Mouse (Mus musculus) liver, embryonic 12.5 days (tissue): ENCODE data around the gene Ceacam20. TPM values are rescaled to one million over a fixed set of nuclear protein-coding genes. Genes with fewer than 3 reads are reported as not detected.
"Not testable (repeated sequence)": the region's sequence is repeated elsewhere in the genome, so short reads cannot be mapped to it uniquely, and the experiment has no call there.

ENCODE experiments used
- ATAC-seq: fragments of 200-750 bp; cut with Nextera tagmentation; 2 replicates; pipeline ENCODE4 v1.8.0; 2017; ENCODE audit warnings: moderate number of reproducible peaks, mild to moderate bottlenecking, moderate library complexity
- H3K27ac ChIP-seq: fragments of 300-500 bp; sonication (generic); 2 replicates; pipeline ENCODE4 v1.5.1; 2016; ENCODE audit warnings: mild to moderate bottlenecking
- H3K27me3 ChIP-seq: fragments of 300-500 bp; sonication (generic); replicated peaks from 2 replicates; pipeline ENCODE4 v1.6.1; 2016; ENCODE audit warnings: mild to moderate bottlenecking, moderate library complexity
- H3K36me3 ChIP-seq: fragments of 300-500 bp; sonication (generic); 2 replicates; pipeline ENCODE4 v1.6.1; 2016; ENCODE audit warnings: mild to moderate bottlenecking, moderate library complexity
- H3K4me1 ChIP-seq: fragments of 300-500 bp; sonication (generic); 2 replicates; pipeline ENCODE4 v1.6.1; 2016
- H3K4me2 ChIP-seq: fragments of 300-500 bp; sonication (generic); 2 replicates; pipeline ENCODE4 v1.6.1; 2016; ENCODE audit warnings: mild to moderate bottlenecking, moderate library complexity
- H3K4me3 ChIP-seq: fragments of 300-500 bp; sonication (generic); 2 replicates; pipeline ENCODE4 v1.5.1; 2016; ENCODE audit warnings: mild to moderate bottlenecking, moderate library complexity
- H3K9ac ChIP-seq: fragments of 300-500 bp; sonication (generic); 2 replicates; pipeline ENCODE4 v1.6.1; 2016; ENCODE audit warnings: mild to moderate bottlenecking, moderate library complexity
- H3K9me3 ChIP-seq: fragments of 300-500 bp; sonication (generic); replicated peaks from 2 replicates; pipeline ENCODE4 v1.6.1; 2016; ENCODE audit warnings: mild to moderate bottlenecking, moderate library complexity
- WGBS: fragments of 180-500 bp; shearing (Covaris S2); methylation state at CpG from one replicate; pipeline ENCODE4 v1.1.7; 2016; ENCODE audit not compliant: insufficient replicate concordance; 5-methylcytosine and 5-hydroxymethylcytosine counted together
- polyA plus RNA-seq: library from polyadenylated mRNA; unstranded; fragments of >200 nt; fragmentation: Nextera tagmentation; extraction: Ambion mirVana; gene quantifications from 2 replicates; pipeline ENCODE4 v1.2.1, GENCODE M21; 2016

Gene Ceacam20
- polyA plus RNA-seq, 1 experiment from 2014 or later = not detected

DNA sequence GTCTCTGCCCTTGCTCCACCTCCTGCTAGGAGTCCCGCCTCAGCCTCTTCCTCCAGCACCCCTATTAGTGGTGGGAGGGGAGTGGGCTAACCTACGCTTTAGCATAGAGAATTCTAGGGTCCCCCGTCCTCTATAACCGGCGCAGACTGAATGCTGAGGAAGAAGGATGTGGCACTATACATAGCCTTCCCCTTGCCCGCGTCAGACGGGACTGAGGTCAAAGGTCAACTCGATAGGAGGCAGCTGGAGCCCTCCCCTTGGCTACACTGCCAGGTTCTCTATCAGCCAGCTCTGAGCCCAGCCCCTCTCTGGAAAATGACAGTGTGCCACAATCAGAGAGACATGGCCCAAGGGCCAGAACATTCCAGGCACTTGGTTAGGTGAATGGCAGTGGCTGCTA, 14.6 kb upstream of the Ceacam20 start, which contains the start of gene Igsf23:
Gene Igsf23, minus strand, starts transcription at position 168 of the 400 bp plus-strand sequence.
- H3K4me1 ChIP-seq = peaks cover 10% of the 10 kb centered on the region; the same call in 1 of the 2 replicates
- H3K9ac ChIP-seq = no peak within 1 kb of the TSS
- H3K9me3 ChIP-seq = no peaks in the 10 kb centered on the region
- H3K36me3 ChIP-seq = no peaks in the 10 kb centered on the region
- WGBS = 53% methylated on average over 9 of the region's 9 CpGs
- H3K27me3 ChIP-seq = no peaks in the 10 kb centered on the region
- no peak within 1 kb of the TSS for H3K4me3 ChIP-seq
- H3K4me2 ChIP-seq = no peak within 1 kb of the TSS
- peak; percentile 42; the same call in 1 of the 2 replicates for ATAC-seq
- no peak within 1 kb of the TSS for H3K27ac ChIP-seq

DNA sequence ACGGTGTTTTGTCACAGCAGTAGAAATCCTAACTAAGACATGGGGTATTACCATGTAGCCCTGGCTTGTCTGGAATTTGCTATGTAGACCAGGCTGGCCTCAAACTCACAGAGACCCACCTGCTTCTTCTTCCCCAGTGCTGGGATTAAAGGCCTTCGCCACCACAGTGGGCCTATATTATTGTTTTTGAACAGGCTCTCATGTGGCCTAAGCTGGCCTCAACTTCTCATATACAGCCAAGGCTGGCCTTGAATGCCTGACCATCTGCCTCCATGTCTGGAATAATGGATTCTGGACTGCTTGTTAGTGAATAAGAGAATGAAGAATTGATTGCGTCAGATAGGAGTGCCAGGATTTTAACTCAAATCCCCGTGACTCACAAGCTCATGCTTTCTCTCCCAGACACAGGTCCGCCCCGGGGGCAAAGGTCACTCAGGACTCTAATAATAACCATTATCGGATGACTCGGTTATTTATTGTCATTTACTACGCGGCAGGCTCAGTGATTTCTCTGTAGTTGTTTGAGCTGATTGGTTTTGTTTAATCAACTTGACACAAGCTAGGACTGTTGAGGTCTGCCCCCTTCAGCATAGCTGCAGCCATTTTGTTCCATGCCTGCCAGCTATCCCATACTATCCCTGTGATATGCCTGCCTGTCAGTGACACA, 12.8 kb upstream of the Ceacam20 start:
- Histone ChIP-seq H3K27me3 (no peaks in the 10 kb centered on the region), H3K9ac (no peak overlapping the region), H3K36me3 (no peaks in the 10 kb centered on the region), H3K9me3 (no peaks in the 10 kb centered on the region), H3K27ac (no peak overlapping the region), H3K4me1 (peaks cover 17% of the 10 kb centered on the region; the same call in 1 of the 2 replicates), H3K4me2 (no peak overlapping the region), H3K4me3 (no peak overlapping the region)
- ATAC-seq = no peak
- 70% methylated on average over 10 of the region's 10 CpGs for WGBS

- H3K27ac ChIP-seq = no peak overlapping the region
- no peaks in the 10 kb centered on the region for H3K27me3 ChIP-seq
- H3K9ac ChIP-seq = no peak overlapping the region
- peaks cover 17% of the 10 kb centered on the region; the same call in 1 of the 2 replicates for H3K4me1 ChIP-seq
- 68% methylated on average over 9 of the region's 9 CpGs for WGBS
- H3K9me3 ChIP-seq = no peaks in the 10 kb centered on the region
- no peak for ATAC-seq
- H3K36me3 ChIP-seq = no peaks in the 10 kb centered on the region
- H3K4me2 ChIP-seq = no peak overlapping the region
- no peak overlapping the region for H3K4me3 ChIP-seq
These were observed 12.2 kb upstream of the Ceacam20 start for GRCm38 (mm10) chr7:19953054-19953453.

GRCm38 (mm10) chr7:19955861-19956260, 9.4 kb upstream of the Ceacam20 start:
- Histone ChIP-seq H3K36me3 (no peaks in the 10 kb centered on the region), H3K9ac (no peak overlapping the region), H3K27me3 (no peaks in the 10 kb centered on the region), H3K9me3 (no peaks in the 10 kb centered on the region), H3K4me1 (peaks cover 7% of the 10 kb centered on the region; the same call in 1 of the 2 replicates), H3K27ac (no peak overlapping the region), H3K4me2 (no peak overlapping the region), H3K4me3 (no peak overlapping the region)
- WGBS = 67% methylated on average over 4 of the region's 4 CpGs
- no peak for ATAC-seq

- WGBS = 1% methylated on average over 7 of the region's 7 CpGs
- no peaks in the 10 kb centered on the region for H3K27me3 ChIP-seq
- H3K9me3 ChIP-seq = no peaks in the 10 kb centered on the region
- 0 out of 2 replicates have a peak, but pooled peaks cover 7% of the 10 kb centered on the region for H3K4me1 ChIP-seq
- no peak overlapping the region for H3K9ac ChIP-seq
- no peaks in the 10 kb centered on the region for H3K36me3 ChIP-seq
- no peak overlapping the region for H3K4me3 ChIP-seq
- ATAC-seq = no peak
- no peak overlapping the region for H3K27ac ChIP-seq
- H3K4me2 ChIP-seq = no peak overlapping the region
These were observed 8.9 kb upstream of the Ceacam20 start for GRCm38 (mm10) chr7:19956341-19956781.

GRCm38 (mm10) chr7:19962423-19962822, 2.8 kb upstream of the Ceacam20 start:
- no peak overlapping the region for H3K27ac ChIP-seq
- no peaks in the 10 kb centered on the region for H3K27me3 ChIP-seq
- WGBS = 48% methylated on average over 1 of the region's 1 CpGs
- H3K4me1 ChIP-seq = no peaks in the 10 kb centered on the region
- no peaks in the 10 kb centered on the region for H3K9me3 ChIP-seq
- no peak overlapping the region for H3K4me2 ChIP-seq
- no peaks in the 10 kb centered on the region for H3K36me3 ChIP-seq
- H3K4me3 ChIP-seq = no peak overlapping the region
- ATAC-seq = no peak
- H3K9ac ChIP-seq = no peak overlapping the region

- H3K9me3 ChIP-seq = peaks cover 19% of the 10 kb centered on the region
- WGBS = 61% methylated on average over 3 of the region's 3 CpGs
- no peak overlapping the region for H3K9ac ChIP-seq
- no peaks in the 10 kb centered on the region for H3K36me3 ChIP-seq
- no peak overlapping the region for H3K4me3 ChIP-seq
- H3K27ac ChIP-seq = no peak overlapping the region
- H3K4me1 ChIP-seq = no peaks in the 10 kb centered on the region
- no peak for ATAC-seq
- no peaks in the 10 kb centered on the region for H3K27me3 ChIP-seq
- no peak overlapping the region for H3K4me2 ChIP-seq
These were observed 3.9 kb downstream of the Ceacam20 start for GRCm38 (mm10) chr7:19969106-19969505.

DNA sequence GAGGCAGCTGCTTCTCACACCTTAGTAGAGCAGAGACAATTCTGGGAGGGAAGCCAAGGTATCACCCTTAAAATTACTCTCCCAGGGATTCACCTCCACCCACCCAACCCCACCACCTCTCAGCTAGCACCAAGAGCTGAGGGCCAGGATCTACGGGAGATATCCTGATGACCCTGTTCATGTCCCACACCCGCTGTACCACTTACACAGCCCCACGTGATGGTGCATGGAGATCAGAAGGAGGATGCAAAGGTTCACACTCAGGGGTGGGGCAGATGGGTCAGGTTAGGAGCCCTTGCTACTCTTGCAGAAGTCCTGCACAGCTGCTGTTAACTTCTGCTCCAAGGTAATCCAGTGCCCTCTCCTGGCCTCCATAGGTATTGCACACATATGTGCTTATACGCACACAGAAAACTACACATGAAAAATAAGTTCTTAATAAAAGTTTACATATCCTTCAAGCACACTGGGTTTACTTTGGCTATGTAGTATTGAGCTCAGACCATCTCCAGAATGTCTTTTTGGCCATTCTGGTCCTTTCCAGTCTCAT, 4.4 kb downstream of the Ceacam20 start:
- no peaks in the 10 kb centered on the region for H3K27me3 ChIP-seq
- no peak overlapping the region for H3K9ac ChIP-seq
- ATAC-seq = no peak
- 85% methylated on average over 4 of the region's 4 CpGs for WGBS
- no peak overlapping the region for H3K4me3 ChIP-seq
- H3K27ac ChIP-seq = no peak overlapping the region
- H3K36me3 ChIP-seq = no peaks in the 10 kb centered on the region
- H3K4me1 ChIP-seq = no peaks in the 10 kb centered on the region
- H3K9me3 ChIP-seq = peaks cover 19% of the 10 kb centered on the region
- no peak overlapping the region for H3K4me2 ChIP-seq

GRCm38 (mm10) chr7:19970196-19970595, 5.0 kb downstream of the Ceacam20 start:
- H3K36me3 ChIP-seq = no peaks in the 10 kb centered on the region
- no peak overlapping the region for H3K9ac ChIP-seq
- no peak for ATAC-seq
- H3K9me3 ChIP-seq = peaks cover 19% of the 10 kb centered on the region
- 83% methylated on average over 8 of the region's 8 CpGs for WGBS
- no peak overlapping the region for H3K4me2 ChIP-seq
- no peak overlapping the region for H3K27ac ChIP-seq
- no peaks in the 10 kb centered on the region for H3K4me1 ChIP-seq
- no peak overlapping the region for H3K4me3 ChIP-seq
- no peaks in the 10 kb centered on the region for H3K27me3 ChIP-seq

DNA sequence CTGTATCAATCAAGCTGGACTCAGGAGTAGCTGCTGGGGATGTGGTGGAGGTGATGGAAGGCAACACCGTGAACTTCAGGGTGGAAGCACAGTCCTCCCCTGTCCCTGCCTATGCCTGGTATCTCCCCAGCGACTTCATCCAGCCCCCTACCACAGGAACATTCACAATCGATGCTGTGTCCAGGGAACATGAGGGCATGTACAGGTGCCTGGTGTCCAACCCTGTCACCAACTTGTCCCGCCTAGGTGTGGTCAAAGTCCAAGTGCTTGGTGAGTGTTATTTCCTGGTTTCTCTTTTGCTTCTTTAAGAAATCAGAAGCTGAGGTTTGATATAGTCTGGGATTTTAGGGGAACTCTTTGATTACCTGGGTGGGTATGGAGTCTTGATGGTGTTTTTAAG, 6.3 kb downstream of the Ceacam20 start:
- WGBS = 76% methylated on average over 4 of the region's 4 CpGs
- H3K27ac ChIP-seq = no peak overlapping the region
- no peak for ATAC-seq
- no peak overlapping the region for H3K4me3 ChIP-seq
- H3K9me3 ChIP-seq = peaks cover 19% of the 10 kb centered on the region
- H3K36me3 ChIP-seq = no peaks in the 10 kb centered on the region
- H3K27me3 ChIP-seq = no peaks in the 10 kb centered on the region
- no peak overlapping the region for H3K4me2 ChIP-seq
- H3K4me1 ChIP-seq = no peaks in the 10 kb centered on the region
- no peak overlapping the region for H3K9ac ChIP-seq

DNA sequence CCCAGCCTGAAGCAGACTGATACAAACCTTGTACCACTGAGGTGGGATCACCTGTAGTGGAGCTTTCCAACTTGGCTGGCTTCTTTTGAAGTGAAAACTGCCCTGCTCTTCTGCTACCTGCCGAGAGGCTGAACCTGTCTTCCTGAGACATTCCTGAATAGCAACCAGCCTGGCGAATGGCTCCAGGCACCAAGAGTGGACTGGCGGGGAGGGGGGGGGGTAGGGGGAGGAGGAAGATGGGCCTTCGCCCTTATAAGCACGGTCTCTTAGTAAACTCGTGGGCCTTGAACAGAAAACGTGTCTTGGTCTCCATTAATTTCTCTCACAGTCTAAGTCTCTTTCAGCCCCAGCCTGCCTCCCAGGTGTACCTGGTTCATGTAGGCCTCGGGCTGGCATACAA, 26.0 kb downstream of the Ceacam20 start, which contains the start of gene Nlrp9b:
Gene Nlrp9b, plus strand, starts transcription at position 301 of the 400 bp plus-strand sequence.
- not testable (repeated sequence) for H3K27ac ChIP-seq, H3K9me3 ChIP-seq, H3K9ac ChIP-seq, H3K27me3 ChIP-seq, H3K4me2 ChIP-seq, H3K4me1 ChIP-seq, ATAC-seq, H3K36me3 ChIP-seq, H3K4me3 ChIP-seq
- 44% methylated on average over 8 of the region's 8 CpGs for WGBS

DNA sequence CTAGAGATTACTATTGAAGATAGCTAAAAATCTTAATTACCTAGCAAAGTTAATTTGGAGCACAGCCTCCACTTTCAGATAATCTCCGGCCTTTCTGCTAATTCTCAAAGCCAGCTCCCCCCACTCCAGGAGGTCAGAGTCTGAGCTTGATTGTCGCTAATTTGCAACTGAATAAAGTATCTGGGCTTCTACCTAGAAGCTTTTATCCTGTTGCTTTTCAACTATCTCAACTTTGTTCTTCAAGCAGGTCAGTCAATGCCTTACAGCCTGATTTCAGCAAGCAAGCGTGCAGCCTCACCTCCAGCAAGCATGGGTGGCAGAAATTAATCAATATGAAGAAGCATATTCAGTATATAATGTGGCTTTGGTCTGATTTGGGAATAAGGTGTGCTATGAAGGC, 31.5 kb downstream of the Ceacam20 start:
- not testable (repeated sequence) for H3K9me3 ChIP-seq, H3K27ac ChIP-seq, ATAC-seq, H3K4me3 ChIP-seq, H3K36me3 ChIP-seq, H3K4me1 ChIP-seq, H3K9ac ChIP-seq, H3K27me3 ChIP-seq, H3K4me2 ChIP-seq
- WGBS = 50% methylated on average over 3 of the region's 3 CpGs
